Mouse (Mus musculus): ENCODE data around the gene 2410004B18Rik. TPM values are rescaled to one million over a fixed set of nuclear protein-coding genes. Genes with fewer than 3 reads are reported as not detected.

Gene 2410004B18Rik
- polyA plus RNA-seq, 1 experiment from 2014 or later = 63.0 TPM

DNA sequence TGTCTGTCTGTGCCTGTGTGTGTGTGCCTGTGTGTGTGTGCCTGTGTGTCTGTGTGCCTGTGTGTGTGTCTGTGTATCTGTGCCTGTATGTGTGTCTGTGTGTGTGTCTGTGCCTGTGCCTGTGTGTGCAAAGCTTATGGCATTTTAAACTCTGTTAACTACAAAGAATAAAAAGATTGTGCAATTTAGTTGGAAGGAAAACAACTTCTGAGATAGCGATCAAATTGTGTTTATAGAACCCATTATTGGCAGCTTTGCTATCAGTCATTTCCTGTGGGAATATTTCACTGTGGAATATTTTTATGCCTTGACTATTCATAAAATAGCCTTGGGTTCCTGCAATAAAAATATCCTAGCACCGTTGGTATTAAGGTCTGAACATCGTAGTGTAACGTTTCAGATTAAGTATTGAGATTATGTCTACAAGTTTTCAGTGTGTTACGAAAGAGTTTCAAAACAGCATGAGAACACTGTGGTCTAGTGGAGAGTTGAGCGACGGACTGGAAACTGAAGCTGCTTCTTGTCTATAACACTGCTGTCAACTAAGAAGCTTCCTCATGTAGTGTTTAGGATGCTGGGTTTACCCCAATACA, 47.6 kb downstream of the 2410004B18Rik start:
- Histone ChIP-seq H3K4me2 (no peak overlapping the region), H3K27ac (no peak overlapping the region), H3K4me3 (replicated peaks) (no peak overlapping the region), H3K36me3 (replicated peaks) (no peaks in the 10 kb centered on the region), H3K27me3 (peaks cover 18% of the 10 kb centered on the region), H3K4me1 (peaks cover 24% of the 10 kb centered on the region), H3K9me3 (no peaks in the 10 kb centered on the region), H3K9ac (no peak overlapping the region)
- no peak for ATAC-seq (ENCODE audit: low FRiP score)
- 91% methylated on average over 7 of the region's 7 CpGs for WGBS

DNA sequence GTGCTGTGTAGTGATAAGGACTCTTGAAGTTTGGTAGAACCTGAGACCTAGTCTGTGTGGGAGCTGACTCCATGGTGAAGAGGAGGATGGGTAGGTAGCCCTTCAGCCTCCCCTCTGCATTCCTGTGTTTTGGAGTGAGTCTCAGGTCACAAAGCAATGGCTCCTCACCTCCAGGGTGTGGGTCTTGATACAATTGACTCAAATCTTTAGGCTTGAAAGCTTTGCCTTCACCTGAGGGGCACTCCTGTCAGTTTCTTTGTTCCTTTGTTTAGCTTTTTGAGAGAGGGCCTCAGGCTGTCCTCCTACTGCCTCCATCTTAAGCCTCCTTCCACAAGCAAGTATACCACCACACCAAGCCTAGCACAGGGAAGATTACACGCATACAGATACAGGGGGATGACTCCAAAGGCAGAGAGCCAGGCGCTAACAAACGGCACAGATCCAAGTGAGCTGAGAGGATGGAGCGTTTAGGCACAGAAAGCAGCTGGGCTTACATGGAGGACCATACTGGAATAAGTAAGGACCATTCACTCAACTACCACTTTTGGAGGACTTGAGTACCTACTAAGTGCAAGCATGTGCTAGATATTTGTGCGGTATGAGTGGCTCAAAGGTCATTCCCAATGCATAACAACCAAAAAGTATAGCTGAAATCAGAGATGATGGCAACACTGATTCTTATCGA, 48.6 kb downstream of the 2410004B18Rik start:
- H3K4me2 ChIP-seq = no peak overlapping the region

DNA sequence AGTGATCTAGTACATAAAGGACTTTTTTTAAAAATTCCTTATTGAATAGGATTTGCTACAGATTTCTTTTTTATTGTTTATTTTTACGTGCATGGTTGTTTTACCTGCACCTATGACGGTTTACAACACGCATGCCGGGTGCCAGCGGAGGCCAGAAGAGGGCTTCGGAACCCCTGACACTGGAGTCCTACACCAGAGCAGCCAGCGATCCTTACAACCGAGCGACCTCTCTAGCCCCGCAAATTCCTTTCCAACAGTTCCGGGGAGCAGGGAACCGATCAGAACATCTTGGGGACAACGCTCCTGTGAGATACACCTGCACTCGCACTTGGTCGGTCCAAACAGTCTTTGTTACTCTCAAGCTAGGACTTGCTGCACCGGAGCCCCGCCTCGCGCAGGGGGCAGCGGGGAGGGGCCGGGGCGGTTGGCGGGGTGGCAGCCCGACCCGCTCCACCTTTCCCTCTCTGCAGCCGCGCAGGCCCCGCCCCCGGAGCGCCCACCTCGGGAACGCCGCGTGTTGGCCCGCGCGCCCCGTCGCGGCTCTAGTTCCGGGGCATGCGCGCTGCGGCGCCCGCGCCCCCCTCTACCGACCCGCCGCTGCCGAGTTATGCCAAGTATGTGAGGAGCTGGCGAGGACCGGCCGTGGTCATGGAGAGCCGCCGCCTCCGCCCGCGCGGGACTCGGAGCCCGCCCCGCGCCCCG, 49.6 kb downstream of the 2410004B18Rik start, which contains the start of gene Syde2:
Syde2 (plus strand) TSS at position 603 of the 702 bp plus-strand sequence.
- WGBS = under 1% methylated on average over 61 of the region's 65 CpGs
- ATAC-seq (ENCODE audit: low FRiP score) = peak; percentile 89
- Histone ChIP-seq H3K9ac (peak within 1 kb of the TSS; percentile 72), H3K4me3 (replicated peaks) (peak within 1 kb of the TSS; percentile 74), H3K9me3 (no peaks in the 10 kb centered on the region), H3K4me2 (peak within 1 kb of the TSS; percentile 84), H3K4me1 (peaks cover 24% of the 10 kb centered on the region), H3K27ac (peak within 1 kb of the TSS; percentile 68; the same call in 1 of the 2 replicates), H3K27me3 (peaks cover 18% of the 10 kb centered on the region), H3K36me3 (replicated peaks) (no peaks in the 10 kb centered on the region)

More for the DNA sequence above, 48.6 kb downstream of the 2410004B18Rik start:
- Histone ChIP-seq H3K4me3 (replicated peaks) (no peak overlapping the region), H3K9ac (no peak overlapping the region), H3K27me3 (peaks cover 18% of the 10 kb centered on the region), H3K27ac (no peak overlapping the region), H3K9me3 (no peaks in the 10 kb centered on the region), H3K4me1 (peaks cover 24% of the 10 kb centered on the region), H3K36me3 (replicated peaks) (no peaks in the 10 kb centered on the region)
- WGBS = 49% methylated on average over 6 of the region's 6 CpGs
- ATAC-seq (ENCODE audit: low FRiP score) = no peak

DNA sequence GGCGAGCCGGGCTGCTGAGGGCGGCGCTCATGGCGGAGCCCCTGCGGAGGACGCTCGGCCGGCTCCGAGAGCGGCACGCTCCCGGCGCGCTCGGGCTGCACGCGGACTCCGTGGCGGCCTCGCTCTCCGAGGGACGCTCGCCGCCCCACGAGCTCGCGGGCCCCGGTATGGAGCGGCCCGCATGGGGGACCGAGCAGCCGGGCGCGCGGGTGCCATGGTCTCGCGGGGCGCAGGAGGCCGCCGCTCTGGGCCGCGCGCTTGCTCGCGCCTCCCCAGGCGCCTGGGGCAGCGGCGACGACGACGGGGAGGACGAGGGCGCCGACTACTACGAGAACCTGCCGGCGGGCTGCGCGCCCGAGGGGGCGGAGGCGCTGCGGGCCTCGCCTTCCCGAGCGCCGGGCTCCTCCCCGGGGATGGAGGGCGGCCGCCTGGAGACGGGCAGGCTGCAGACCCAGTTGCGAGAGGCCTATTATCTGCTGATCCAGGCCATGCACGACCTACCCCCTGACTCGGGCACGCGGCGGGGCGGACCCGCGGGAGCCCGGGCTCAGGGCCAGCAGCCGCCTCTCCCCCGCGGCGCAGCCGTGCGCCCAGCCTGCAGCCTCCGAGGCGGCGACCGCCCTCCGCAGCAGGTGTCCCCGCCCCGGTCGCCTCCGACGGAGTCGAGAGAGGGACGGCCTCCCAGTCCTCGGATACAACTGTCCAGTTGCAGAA, 50.3 kb downstream of the 2410004B18Rik start:
- peak; percentile 77 for ATAC-seq (ENCODE audit: low FRiP score)
- no peaks in the 10 kb centered on the region for H3K9me3 ChIP-seq
- no peaks in the 10 kb centered on the region for H3K36me3 ChIP-seq (replicated peaks)
- peak overlapping the region; percentile 74 for H3K4me3 ChIP-seq (replicated peaks)
- H3K4me2 ChIP-seq = peak overlapping the region; percentile 84
- peaks cover 24% of the 10 kb centered on the region for H3K4me1 ChIP-seq
- H3K27ac ChIP-seq = peak overlapping the region; percentile 68; the same call in 1 of the 2 replicates
- WGBS = under 1% methylated on average over 85 of the region's 101 CpGs
- H3K27me3 ChIP-seq = peaks cover 18% of the 10 kb centered on the region
- peak overlapping the region; percentile 72 for H3K9ac ChIP-seq

DNA sequence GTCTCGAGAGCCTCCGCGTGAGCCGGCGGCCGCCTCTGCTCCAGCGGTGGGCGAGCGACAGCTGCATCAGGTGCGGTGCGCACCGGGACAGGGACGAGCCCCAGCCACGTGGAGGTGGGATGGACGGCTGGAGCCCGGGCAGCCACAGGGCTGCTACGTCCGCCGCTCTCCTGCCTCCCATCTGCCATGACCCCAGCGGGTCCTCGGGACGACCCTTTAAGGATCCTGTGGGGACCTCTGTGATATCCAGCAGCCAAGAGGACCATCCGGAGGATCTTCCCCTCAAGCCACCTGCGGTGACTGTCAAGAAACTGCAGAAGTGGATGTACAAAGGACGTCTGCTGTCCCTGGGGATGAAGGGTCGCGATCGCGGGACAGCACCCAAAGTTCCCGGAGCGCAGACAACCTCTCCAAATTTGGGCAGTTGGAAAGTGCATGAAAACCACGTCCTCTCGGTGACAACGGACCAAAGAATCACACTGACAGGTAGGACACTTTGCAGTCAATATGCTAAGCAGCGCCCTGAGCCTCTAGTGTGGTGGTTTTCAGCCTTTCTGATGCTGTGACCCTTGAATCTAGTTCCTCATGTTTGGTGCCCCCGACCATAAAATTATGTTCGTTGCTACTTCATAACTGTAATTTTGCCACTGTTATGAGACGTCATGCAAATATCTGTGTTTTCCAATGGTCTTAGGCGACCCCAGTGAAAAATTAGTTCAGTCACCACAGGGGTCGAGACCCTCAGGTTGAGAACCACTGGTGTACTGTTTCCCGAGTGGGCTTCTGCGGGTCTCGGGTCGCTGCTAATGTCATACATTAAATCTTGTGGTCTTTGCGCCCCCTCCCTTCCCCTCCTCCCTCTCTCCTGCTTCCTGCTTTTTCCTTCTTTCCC, 51.1 kb downstream of the 2410004B18Rik start:
- H3K27ac ChIP-seq = peak overlapping the region; percentile 68; the same call in 1 of the 2 replicates
- H3K4me3 ChIP-seq (replicated peaks) = peak overlapping the region; percentile 74
- H3K4me1 ChIP-seq = peaks cover 24% of the 10 kb centered on the region
- peak; percentile 39; the same call in 1 of the 2 replicates for ATAC-seq (ENCODE audit: low FRiP score)
- peak overlapping the region; percentile 84 for H3K4me2 ChIP-seq
- no peaks in the 10 kb centered on the region for H3K36me3 ChIP-seq (replicated peaks)
- H3K27me3 ChIP-seq = peaks cover 18% of the 10 kb centered on the region
- no peaks in the 10 kb centered on the region for H3K9me3 ChIP-seq
- H3K9ac ChIP-seq = peak overlapping the region; percentile 72
- 1% methylated on average over 43 of the region's 45 CpGs for WGBS

DNA sequence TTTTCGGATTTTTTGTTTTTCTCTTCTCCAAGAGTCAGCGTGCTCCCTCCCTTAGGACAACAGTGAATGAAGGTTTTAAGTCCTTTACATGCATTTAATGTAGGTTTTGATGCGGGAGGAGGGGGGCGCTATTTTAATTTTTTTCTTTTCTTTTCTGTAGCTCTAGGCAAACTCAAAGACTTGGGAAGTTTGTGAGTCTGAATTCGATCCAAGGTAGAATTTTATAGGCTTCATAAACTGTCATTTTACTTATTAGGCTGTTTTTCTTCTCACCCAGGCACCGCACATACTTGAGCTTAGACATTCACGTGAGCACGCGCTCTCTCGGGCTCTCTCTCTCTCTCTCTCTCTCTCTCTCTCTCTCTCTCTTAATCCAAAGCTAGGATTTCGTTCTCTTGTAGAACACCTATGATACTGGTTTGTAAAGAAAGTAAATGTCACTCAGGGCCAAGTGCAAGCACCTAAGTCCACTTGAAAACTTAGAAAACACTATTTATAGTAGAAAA, 51.8 kb downstream of the 2410004B18Rik start:
- ATAC-seq (ENCODE audit: low FRiP score) = no peak
- Histone ChIP-seq H3K27ac (no peak overlapping the region), H3K9me3 (no peaks in the 10 kb centered on the region), H3K9ac (peak overlapping the region; percentile 26; the same call in 1 of the 2 replicates), H3K27me3 (peaks cover 18% of the 10 kb centered on the region), H3K4me2 (peak overlapping the region; percentile 84), H3K36me3 (replicated peaks) (no peaks in the 10 kb centered on the region), H3K4me1 (peaks cover 24% of the 10 kb centered on the region), H3K4me3 (replicated peaks) (peak overlapping the region; percentile 74)
- 3% methylated on average over 11 of the region's 11 CpGs for WGBS

DNA sequence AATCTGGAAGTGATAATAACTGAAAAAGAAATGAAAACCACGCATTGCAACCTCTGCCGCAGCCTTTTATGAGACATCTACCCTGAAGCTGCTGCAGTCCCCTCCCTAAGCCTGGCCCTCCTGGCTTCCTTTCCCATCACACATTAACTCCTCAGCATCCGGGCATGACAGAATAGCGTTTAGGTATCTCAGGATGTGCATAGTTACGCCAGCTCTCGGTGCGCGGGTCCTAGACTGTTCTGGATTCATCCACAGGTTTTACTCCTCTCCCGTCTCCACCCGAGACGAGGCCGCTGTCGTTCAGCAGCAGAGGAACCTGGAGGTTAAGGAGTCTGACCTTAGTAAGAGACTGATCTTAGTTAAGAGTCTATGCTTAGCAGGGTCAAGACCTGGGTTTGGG, 53.3 kb downstream of the 2410004B18Rik start:
- ATAC-seq (ENCODE audit: low FRiP score) = no peak
- Histone ChIP-seq H3K27ac (no peak overlapping the region), H3K4me2 (no peak overlapping the region), H3K9ac (no peak overlapping the region), H3K4me1 (peaks cover 24% of the 10 kb centered on the region), H3K4me3 (replicated peaks) (no peak overlapping the region), H3K27me3 (peaks cover 16% of the 10 kb centered on the region), H3K9me3 (no peaks in the 10 kb centered on the region), H3K36me3 (replicated peaks) (no peaks in the 10 kb centered on the region)
- WGBS = 88% methylated on average over 13 of the region's 13 CpGs

DNA sequence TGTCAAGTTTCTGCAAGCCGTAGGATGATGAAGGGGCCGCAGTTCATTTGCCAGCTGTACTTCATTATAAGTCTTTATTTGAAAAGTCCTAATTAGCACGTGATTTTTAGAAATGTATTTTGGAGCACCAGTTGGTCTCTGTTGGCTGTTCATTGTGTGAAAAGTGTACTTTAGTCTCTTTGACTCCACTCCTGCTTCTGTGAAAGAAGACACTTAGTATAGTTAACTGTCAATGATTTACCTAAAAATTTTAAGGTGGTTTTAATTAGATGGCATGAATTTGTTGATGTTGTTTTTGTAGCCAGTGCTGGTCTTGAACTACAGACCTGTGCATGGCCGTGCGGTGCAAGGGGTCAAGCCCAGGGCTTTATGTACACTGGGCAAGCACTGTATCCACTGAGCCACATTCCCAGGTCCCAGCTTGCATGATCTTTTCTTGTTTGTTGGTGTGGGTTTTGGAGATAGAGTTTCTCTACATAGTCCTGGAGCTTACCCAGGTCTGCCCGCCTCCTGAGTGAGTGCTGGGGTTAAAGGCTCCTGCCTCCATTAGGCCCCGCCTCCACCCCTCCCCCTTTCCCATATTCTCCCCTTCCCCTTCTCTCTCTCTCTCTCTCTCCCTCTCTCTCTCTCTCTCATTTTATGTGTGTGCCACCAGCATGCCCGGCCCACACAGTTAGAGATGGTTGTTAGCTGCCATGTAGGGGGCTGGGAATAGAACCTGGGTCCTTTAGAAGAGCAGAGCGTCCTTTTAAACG, 54.3 kb downstream of the 2410004B18Rik start:
- Histone ChIP-seq H3K4me2 (no peak overlapping the region), H3K27me3 (peaks cover 9% of the 10 kb centered on the region), H3K9ac (no peak overlapping the region), H3K27ac (no peak overlapping the region), H3K36me3 (replicated peaks) (no peaks in the 10 kb centered on the region), H3K9me3 (no peaks in the 10 kb centered on the region), H3K4me3 (replicated peaks) (no peak overlapping the region), H3K4me1 (peaks cover 24% of the 10 kb centered on the region)
- WGBS = 87% methylated on average over 10 of the region's 10 CpGs
- ATAC-seq (ENCODE audit: low FRiP score) = no peak

DNA sequence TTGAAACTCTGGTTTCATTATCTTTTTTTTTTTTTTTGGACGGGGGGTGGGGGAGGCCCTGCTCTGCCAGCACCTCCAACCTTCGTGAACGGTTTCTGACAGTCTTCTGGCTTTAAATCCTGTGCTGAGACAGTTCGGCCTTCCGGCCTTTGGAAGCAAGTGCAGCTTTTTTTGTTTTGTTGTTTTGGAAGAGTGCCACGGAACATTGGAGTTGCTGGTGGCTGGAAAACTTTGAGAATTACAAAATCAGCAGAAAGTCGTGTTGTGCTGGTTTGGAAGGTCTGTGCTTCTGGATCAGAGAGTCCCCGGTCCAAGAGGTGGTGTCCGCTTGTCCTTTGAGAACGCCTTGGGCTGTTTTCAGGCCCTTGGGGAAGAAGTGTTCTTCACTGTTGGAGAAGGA, 55.0 kb downstream of the 2410004B18Rik start:
- Histone ChIP-seq H3K9ac (no peak overlapping the region), H3K9me3 (no peaks in the 10 kb centered on the region), H3K27ac (no peak overlapping the region), H3K4me2 (no peak overlapping the region), H3K36me3 (replicated peaks) (no peaks in the 10 kb centered on the region), H3K27me3 (peaks cover 9% of the 10 kb centered on the region), H3K4me1 (peaks cover 19% of the 10 kb centered on the region), H3K4me3 (replicated peaks) (no peak overlapping the region)
- 88% methylated on average over 10 of the region's 10 CpGs for WGBS
- ATAC-seq (ENCODE audit: low FRiP score) = no peak

DNA sequence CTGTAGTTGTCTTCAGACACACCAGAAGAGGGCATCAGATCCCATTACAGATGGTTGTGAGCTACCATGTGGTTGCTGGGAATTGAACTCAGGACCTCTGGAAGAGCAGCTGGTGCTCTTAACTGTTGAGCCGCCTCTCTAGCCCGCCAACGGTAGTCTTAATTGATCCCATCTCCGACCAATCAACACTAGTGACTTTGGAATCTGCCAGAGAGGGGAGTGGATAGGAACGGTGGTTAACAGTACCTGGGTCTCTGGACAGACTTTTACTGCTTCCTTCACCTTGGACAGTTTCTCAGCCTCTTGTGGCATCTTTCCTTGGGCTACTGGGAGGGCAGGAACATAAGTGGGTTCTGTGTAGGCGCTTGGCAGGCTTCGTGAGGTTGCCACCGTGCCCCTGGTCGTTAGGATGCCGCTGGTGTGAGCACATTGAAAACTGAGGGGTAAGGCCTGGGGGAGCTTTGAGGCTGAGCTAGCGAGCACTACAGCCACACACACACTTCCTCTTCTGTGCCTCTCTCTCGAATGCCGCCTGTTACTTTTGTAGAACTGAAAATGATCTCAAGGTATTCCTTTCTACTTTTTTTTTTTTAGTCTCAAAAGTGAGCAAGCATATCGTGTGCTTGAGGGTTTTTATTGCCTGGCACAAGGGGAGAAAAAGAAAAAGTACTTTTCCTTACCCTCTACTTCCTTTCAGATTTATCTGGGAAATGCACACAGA, 55.8 kb downstream of the 2410004B18Rik start:
- H3K27ac ChIP-seq = no peak overlapping the region
- H3K4me3 ChIP-seq (replicated peaks) = no peak overlapping the region
- peaks cover 4% of the 10 kb centered on the region; the same call in 1 of the 2 replicates for H3K36me3 ChIP-seq (replicated peaks)
- peaks cover 4% of the 10 kb centered on the region for H3K27me3 ChIP-seq
- H3K9me3 ChIP-seq = no peaks in the 10 kb centered on the region
- peaks cover 12% of the 10 kb centered on the region for H3K4me1 ChIP-seq
- H3K9ac ChIP-seq = no peak overlapping the region
- ATAC-seq (ENCODE audit: low FRiP score) = no peak
- no peak overlapping the region for H3K4me2 ChIP-seq
- WGBS = 87% methylated on average over 14 of the region's 14 CpGs
